ENCODE assay signal across 8 mouse cellular contexts in genomic region chr9:57998032-57998659, GRCm38 (mm10). TPM values are rescaled to one million over a fixed set of nuclear protein-coding genes. Genes with fewer than 3 reads are reported as not detected.
DNase-seq lines count a peak whose midpoint lies in the region; ATAC-seq and TF ChIP-seq lines count a peak whose summit lies in the region.

No protein-coding gene starts in this region.

- H3K4me1 ChIP-seq in cerebellum, adult 2 months (ENCODE audit: control insufficient read depth, insufficient read depth, low read length), result no peaks in the 10 kb centered on the region

- WGBS in cerebellum, adult 2 months, result 2% methylated on average over 20 of the region's 20 CpGs

- peak; percentile 85 for TF ChIP-seq CTCF in cerebellum, adult 2 months (IDR thresholded peaks at IDR 0.05; ENCODE audit: borderline replicate concordance, insufficient read depth, low read depth, low read length)

- peak; percentile 13; the same call in 1 of the 2 replicates for TF ChIP-seq POLR2A in cerebellum, adult 2 months (IDR thresholded peaks at IDR 0.05; ENCODE audit: borderline replicate concordance, insufficient read depth, low read length)

- H3K27me3 ChIP-seq in cerebellum, adult 2 months (ENCODE audit: control insufficient read depth, insufficient read depth, low read length), result no peaks in the 10 kb centered on the region

- H3K4me3 ChIP-seq in cerebellum, adult 2 months (replicated peaks; ENCODE audit: insufficient read depth, low read depth, low read length), result peak overlapping the region; percentile 57

- intact Hi-C loops in left cerebral cortex, postnatal 36 days (cut with DNase I), result loop anchor here (2.0 to 10.0 kb wide), 4 partner anchors 63 to 323 kb away; no protein-coding TSS in a partner anchor

- ATAC-seq in inflammation-experienced regulatory T-cells, adult 6 months, result peak; percentile 76

- no peak overlapping the region for H3K27ac ChIP-seq in cerebellum, adult 2 months (ENCODE audit: insufficient read depth, low read length)

- peak; percentile 62 for DNase-seq in adrenal gland, adult 2 months
- DNase-seq in adrenal gland, adult 8-10 months, result no peak
- DNase-seq in cerebellum, adult 2 months, result peak; percentile 85 to 86
- DNase-seq in forelimb bud, embryonic 11.5 days (ENCODE audit: low read depth, low spot score), result peak; percentile 77
- DNase-seq in left cerebral cortex, postnatal 36 days (ENCODE audit: low spot score in 2 of 2), result peak; percentile 50 to 58
- peak; percentile 76 for DNase-seq in mesoderm, embryonic 11.5 days (ENCODE audit: low read depth, low spot score)
- peak; percentile 55 for DNase-seq in skeletal muscle tissue, adult 2 months (ENCODE audit: low read depth, low spot score)

RNA-seq across cellular contexts. Expression of gene Cyp11a1, which starts 8.1 kb away (rescaled TPM):
- total RNA-seq in adrenal gland, adult 2 months (2021), result 1,000 to 10,000 TPM; 6,621 to 7,422 TPM
- polyA plus RNA-seq in adrenal gland, adult 2 months (2012; rRNA removed), result 1,463 and 1,873 TPM in 2 replicates
- total RNA-seq in adrenal gland, adult 8-10 months (2022), result 1,000 to 10,000 TPM; 7,138 to 8,839 (median 8,155) TPM
- polyA plus RNA-seq in cerebellum, adult 2 months (2012; rRNA removed), result 3.6 and 3.7 TPM in 2 replicates
- polyA plus RNA-seq in inflammation-experienced regulatory T-cells, adult 6 months (2017; shearing (Covaris generic)), result under 1 TPM in 1 of 3 experiments, not detected in 2; 0.12 TPM
- total RNA-seq in left cerebral cortex, postnatal 36 days (2021), result 1 to 10 TPM; 3.9 to 5.6 TPM

RNA-seq across cellular contexts. Expression of gene Sema7a, which starts 58.2 kb away (rescaled TPM):
- total RNA-seq in adrenal gland, adult 2 months (2021), result 10 to 100 TPM in 1 of 2 experiments, 1 to 10 TPM in 1; 8.2 to 17.0 TPM
- polyA plus RNA-seq in adrenal gland, adult 2 months (2012; rRNA removed), result 54.9 and 59.4 TPM in 2 replicates
- 10 to 100 TPM in 3 of 4 experiments, 1 to 10 TPM in 1; 9.5 to 23.8 (median 17.6) TPM for total RNA-seq in adrenal gland, adult 8-10 months (2022)
- 177 and 189 TPM in 2 replicates for polyA plus RNA-seq in cerebellum, adult 2 months (2012; rRNA removed)
- polyA plus RNA-seq in inflammation-experienced regulatory T-cells, adult 6 months (2017; shearing (Covaris generic)), result 1 to 10 TPM in 1 of 3 experiments, not detected in 2; 1.8 TPM
- 100 to 1,000 TPM; 130 to 162 TPM for total RNA-seq in left cerebral cortex, postnatal 36 days (2021)

Comparison
In these comparisons a context has a peak if more than half of its experiments do, and no peak if none do; other contexts are left out.
1. RNA of gene Cyp11a1, which starts 8.1 kb away (total RNA-seq): 7,138 to 8,839 TPM in adrenal gland, adult 8-10 months and 6,621 to 7,422 TPM in adrenal gland, adult 2 months; 3.9 to 5.6 TPM in left cerebral cortex, postnatal 36 days; every median in the first group is over 1,000 times any median in the second.
2. RNA of gene Sema7a, which starts 58.2 kb away (total RNA-seq): 130 to 162 TPM in left cerebral cortex, postnatal 36 days; 9.5 to 23.8 TPM in adrenal gland, adult 8-10 months and 8.2 to 17.0 TPM in adrenal gland, adult 2 months; every median in the first group is over 4 times any median in the second.